Mouse (Mus musculus) heart, adult 2 months (tissue): ENCODE data around the gene Sf3b6.

Experiments
- CTCF ChIP-seq: fragments of 200-600 bp; IDR thresholded peaks from 2 replicates; pipeline ENCODE4 v1.8.1; 2022; ENCODE audit warnings: antibody characterized with exemption, mild to moderate bottlenecking, moderate library complexity
- POLR2A ChIP-seq: fragments of 200-500 bp; IDR thresholded peaks from 2 replicates; pipeline ENCODE4 v1.6.1; 2011; ENCODE audit warnings: mild to moderate bottlenecking, low read depth, low read length, control low read depth; ENCODE audit not compliant: insufficient read depth

GRCm38 (mm10) chr12:4769333-4769723, 48.0 kb upstream of the Sf3b6 start:
- TF ChIP-seq POLR2A, result no peak
- no peak for TF ChIP-seq CTCF
